Mouse (Mus musculus) gastrocnemius, postnatal 14 days (tissue): ENCODE measurements around the gene Srgap2. TPM values are rescaled to one million over a fixed set of nuclear protein-coding genes. Genes with fewer than 3 reads are reported as not detected.

Experiments
- DNase-seq: peaks from one replicate; pipeline ENCODE4 v3.0.0; 2021; ENCODE audit warnings: mixed read lengths
- intact Hi-C: fragments of 180-260 bp; cut with DNase I; formaldehyde crosslinking; loops from one replicate; pipeline ENCODE4 v1.15.1; 2025; ENCODE audit warnings: low total_unique reads
- microRNA-seq, 2 experiments: library from miRNA; unstranded; fragments of <30 nt; microRNA quantifications; one replicate each; pipeline ENCODE4 v1.2.0; 2021
- total RNA-seq, 2 experiments: library from RNA; stranded (reverse); gene quantifications; 2 replicates each; pipeline ENCODE4 v1.2.3; 2021

Srgap2 gene
- total RNA-seq, 2 experiments from 2014 or later: 21.2 to 21.5 TPM

DNA sequence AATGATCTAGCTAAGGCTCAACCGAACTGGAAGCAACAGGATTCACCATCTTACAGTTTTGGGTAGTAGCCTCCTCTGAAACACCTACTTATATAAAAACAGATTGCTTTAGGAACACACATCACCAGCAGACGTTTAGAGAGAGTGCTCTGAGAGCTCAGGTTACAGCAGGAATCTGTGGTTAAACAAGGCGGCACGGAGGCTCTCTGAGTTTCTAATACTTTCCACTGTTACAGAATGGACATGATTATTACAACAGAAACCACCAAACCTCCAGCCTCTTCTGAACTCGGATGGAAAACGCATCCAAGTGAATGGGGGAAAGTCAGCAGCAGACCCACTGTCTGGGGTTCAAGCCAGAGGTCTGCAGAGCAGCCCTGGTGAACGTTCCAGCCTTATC lies 291.1 kb downstream of the Srgap2 start:
- DNase-seq: no peak
- intact Hi-C loops: no loop called here

Small RNAs within 50 kb of the gene (microRNA-seq; reads per million reads assigned to microRNA genes)
- gene Gm24273: 0 reads per million in 2 experiments

Other genes with a start within 250 kb of the Srgap2 start
- 1 to 10 TPM; 1.8 to 2.1 TPM for gene Ikbke, start 247.7 kb downstream of the Srgap2 start, total RNA-seq
- gene Fam72a, start 551 bp upstream of the Srgap2 start, total RNA-seq: under 1 TPM; 0.49 to 0.72 TPM
- not detected for gene Avpr1b, start 71.9 kb upstream of the Srgap2 start, total RNA-seq
- under 1 TPM; 0.39 to 0.40 TPM for gene Ctse, start 111.0 kb upstream of the Srgap2 start, total RNA-seq
- gene Rab7b, start 161.3 kb upstream of the Srgap2 start, total RNA-seq: 1 to 10 TPM; 3.7 to 6.5 TPM
- gene Slc26a9, start 216.7 kb upstream of the Srgap2 start, total RNA-seq: not detected